Mouse (Mus musculus) bone marrow macrophage, adult 2 months (primary cell): ENCODE data around the gene Chst8.

Source experiments
- CTCF ChIP-seq: IDR thresholded peaks from 2 replicates; pipeline ENCODE4 v1.5.1; 2012; ENCODE audit warnings: low read depth, mild to moderate bottlenecking, low read length, moderate library complexity
- POLR2A ChIP-seq: IDR thresholded peaks from 2 replicates; pipeline ENCODE4 v1.6.1; 2012; ENCODE audit warnings: mild to moderate bottlenecking, low read depth, low read length, borderline replicate concordance

DNA sequence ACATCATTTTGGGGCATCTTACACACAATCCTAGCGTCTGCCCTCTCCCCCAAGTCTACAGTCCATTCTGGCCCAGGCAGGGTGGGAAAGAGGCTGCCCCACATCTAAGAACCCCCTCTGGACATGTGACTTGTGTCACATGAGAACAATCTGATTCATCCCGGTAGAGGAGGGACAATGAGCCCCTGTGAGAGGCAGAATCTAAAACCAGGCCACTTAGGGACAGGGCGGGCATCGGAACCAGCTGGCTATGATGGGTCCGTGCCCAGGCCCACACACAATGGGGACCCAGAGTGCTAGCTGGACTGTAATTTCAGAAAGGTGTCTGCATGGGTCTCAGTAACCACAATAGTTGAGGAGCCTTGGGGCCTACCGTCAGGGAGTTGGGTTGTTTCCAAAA is 78.2 kb downstream of the Chst8 start:
- no peak for TF ChIP-seq POLR2A
- no peak for TF ChIP-seq CTCF
